Mouse (Mus musculus) gastrocnemius, adult 2 months (tissue): Measurements from ENCODE around the gene Olfr524. TPM values are rescaled to one million over a fixed set of nuclear protein-coding genes. Genes with fewer than 3 reads are reported as not detected.
A peak's percentile ranks its signal among the peaks of the same experiment; 100 is the strongest.

Source experiments
- DNase-seq: peaks from one replicate; pipeline ENCODE4 v3.0.0; 2022
- H3K27ac ChIP-seq: fragments of 200-600 bp; 2 replicates; pipeline ENCODE4 v1.8.1; 2022; ENCODE audit warnings: mild to moderate bottlenecking
- H3K4me3 ChIP-seq: fragments of 200-600 bp; 2 replicates; pipeline ENCODE4 v1.8.1; 2022; ENCODE audit warnings: mild to moderate bottlenecking, moderate library complexity
- CTCF ChIP-seq: fragments of 200-600 bp; IDR thresholded peaks from 2 replicates; pipeline ENCODE4 v1.8.1; 2022; ENCODE audit warnings: antibody characterized with exemption, mild to moderate bottlenecking, moderate library complexity
- intact Hi-C: fragments of 180-260 bp; cut with DNase I; formaldehyde crosslinking; loops from one replicate; pipeline ENCODE4 v1.15.1; 2025
- total RNA-seq, 2 experiments: library from RNA; stranded (reverse); gene quantifications; 2 replicates each; pipeline ENCODE4 v1.2.3; 2021

The Olfr524 gene
- total RNA-seq, 2 experiments from 2014 or later, result not detected

- H3K27ac ChIP-seq, result no peak within 1 kb of the TSS
- intact Hi-C loops, result no loop called here
- no peak for TF ChIP-seq CTCF
- DNase-seq, result no peak
- H3K4me3 ChIP-seq, result no peak within 1 kb of the TSS
Measured at GRCm38 (mm10) chr7:140172936-140173335, 32.8 kb downstream of the Olfr524 start, which contains the start of gene Olfr523. Olfr523 (plus strand) TSS chr7:140173217.

GRCm38 (mm10) chr7:140170863-140171262 lies 34.9 kb downstream of the Olfr524 start:
- intact Hi-C loops, result no loop called here
- DNase-seq, result no peak
- no peak overlapping the region for H3K27ac ChIP-seq
- no peak overlapping the region for H3K4me3 ChIP-seq
- TF ChIP-seq CTCF, result no peak

- DNase-seq, result no peak
- intact Hi-C loops, result no loop called here
- no peak overlapping the region for H3K4me3 ChIP-seq
- H3K27ac ChIP-seq, result no peak overlapping the region
- TF ChIP-seq CTCF, result no peak
Measured at GRCm38 (mm10) chr7:140169386-140169785, 36.4 kb downstream of the Olfr524 start.

GRCm38 (mm10) chr7:140167950-140168349 lies 37.8 kb downstream of the Olfr524 start:
- intact Hi-C loops, result no loop called here
- DNase-seq, result no peak
- no peak overlapping the region for H3K4me3 ChIP-seq
- H3K27ac ChIP-seq, result no peak overlapping the region
- no peak for TF ChIP-seq CTCF

GRCm38 (mm10) chr7:140164664-140165063 lies 41.1 kb downstream of the Olfr524 start, which contains the start of gene Olfr522:
Olfr522 (minus strand) TSS chr7:140164764.
- Histone ChIP-seq H3K27ac (no peak within 1 kb of the TSS), H3K4me3 (no peak within 1 kb of the TSS)
- intact Hi-C loops, result no loop called here
- TF ChIP-seq CTCF, result no peak
- no peak for DNase-seq

- H3K27ac ChIP-seq, result no peak overlapping the region
- no peak for TF ChIP-seq CTCF
- intact Hi-C loops, result no loop called here
Measured at GRCm38 (mm10) chr7:140160363-140160762, 45.4 kb downstream of the Olfr524 start.

GRCm38 (mm10) chr7:140154218-140154927 lies 51.4 kb downstream of the Olfr524 start, which contains the start of gene Sprn:
Sprn (minus strand) TSS chr7:140154877.
- peak within 1 kb of the TSS; percentile 53 for H3K4me3 ChIP-seq
- no peak for DNase-seq
- no peak for TF ChIP-seq CTCF
- no peak within 1 kb of the TSS for H3K27ac ChIP-seq
- intact Hi-C loops, result no loop called here

More at GRCm38 (mm10) chr7:140160363-140160762, 45.4 kb downstream of the Olfr524 start:
- no peak for DNase-seq
- H3K4me3 ChIP-seq, result no peak overlapping the region

- intact Hi-C loops, result no loop called here
- Histone ChIP-seq H3K27ac (no peak overlapping the region), H3K4me3 (peak overlapping the region; percentile 53)
- TF ChIP-seq CTCF, result no peak
- DNase-seq, result no peak
Measured at GRCm38 (mm10) chr7:140153829-140154217, 51.9 kb downstream of the Olfr524 start.

GRCm38 (mm10) chr7:140153383-140153782 lies 52.4 kb downstream of the Olfr524 start:
- no peak for TF ChIP-seq CTCF
- DNase-seq, result peak; percentile 41
- Histone ChIP-seq H3K4me3 (peak overlapping the region; percentile 53), H3K27ac (no peak overlapping the region)
- intact Hi-C loops, result no loop called here

Other genes with a start within 250 kb of the Olfr524 start
- not detected for gene 6430531B16Rik, start 227.2 kb downstream of the Olfr524 start, total RNA-seq
- under 1 TPM; 0.39 to 0.43 TPM for gene Adam8, start 213.4 kb downstream of the Olfr524 start, total RNA-seq
- 1 to 10 TPM; 8.4 to 8.6 TPM for gene Zfp511, start 169.6 kb downstream of the Olfr524 start, total RNA-seq
- gene Tubgcp2, start 169.3 kb downstream of the Olfr524 start, total RNA-seq, result 10 to 100 TPM; 19.7 to 23.5 TPM
- gene Msx3, start 156.9 kb downstream of the Olfr524 start, total RNA-seq, result not detected
- under 1 TPM in 1 of 2 experiments, not detected in 1; 0.20 TPM for gene Caly, start 123.4 kb downstream of the Olfr524 start, total RNA-seq
- not detected for gene Prap1, start 112.6 kb downstream of the Olfr524 start, total RNA-seq
- gene Fuom, start 103.5 kb downstream of the Olfr524 start, total RNA-seq, result 10 to 100 TPM; 35.2 to 52.0 TPM
- gene Paox, start 90.2 kb downstream of the Olfr524 start, total RNA-seq, result 1 to 10 TPM; 3.6 to 5.1 TPM
- 100 to 1,000 TPM; 116 to 201 TPM for gene Echs1, start 89.5 kb downstream of the Olfr524 start, total RNA-seq
- 10 to 100 TPM; 26.5 to 33.2 TPM for gene Mtg1, start 68.4 kb downstream of the Olfr524 start, total RNA-seq
- gene Sprn, start 51.1 kb downstream of the Olfr524 start, total RNA-seq, result under 1 TPM; 0.13 to 0.50 TPM
- gene Olfr522, start 41.2 kb downstream of the Olfr524 start, total RNA-seq, result not detected
- gene Olfr523, start 32.7 kb downstream of the Olfr524 start, total RNA-seq, result not detected
- gene Cd163l1, start 12.3 kb upstream of the Olfr524 start, total RNA-seq, result not detected
- gene 5830411N06Rik, start 41.3 kb upstream of the Olfr524 start, total RNA-seq, result not detected
- gene Olfr525, start 114.9 kb upstream of the Olfr524 start, total RNA-seq, result not detected
- not detected for gene Olfr527, start 128.1 kb upstream of the Olfr524 start, total RNA-seq
- not detected for gene Olfr60, start 155.7 kb upstream of the Olfr524 start, total RNA-seq
- gene Olfr530, start 170.4 kb upstream of the Olfr524 start, total RNA-seq, result not detected
- gene Olfr531, start 197.0 kb upstream of the Olfr524 start, total RNA-seq, result not detected
- not detected for gene Olfr532, start 215.7 kb upstream of the Olfr524 start, total RNA-seq